Mouse (Mus musculus) cerebellum, adult 11 months (tissue): ENCODE data around the gene Ssbp3.
A peak's percentile ranks its signal among the peaks of the same experiment; 100 is the strongest.

Experiments used
- DNase-seq: peaks from one replicate; pipeline ENCODE4 v3.0.0; 2022

Ssbp3 gene

DNA sequence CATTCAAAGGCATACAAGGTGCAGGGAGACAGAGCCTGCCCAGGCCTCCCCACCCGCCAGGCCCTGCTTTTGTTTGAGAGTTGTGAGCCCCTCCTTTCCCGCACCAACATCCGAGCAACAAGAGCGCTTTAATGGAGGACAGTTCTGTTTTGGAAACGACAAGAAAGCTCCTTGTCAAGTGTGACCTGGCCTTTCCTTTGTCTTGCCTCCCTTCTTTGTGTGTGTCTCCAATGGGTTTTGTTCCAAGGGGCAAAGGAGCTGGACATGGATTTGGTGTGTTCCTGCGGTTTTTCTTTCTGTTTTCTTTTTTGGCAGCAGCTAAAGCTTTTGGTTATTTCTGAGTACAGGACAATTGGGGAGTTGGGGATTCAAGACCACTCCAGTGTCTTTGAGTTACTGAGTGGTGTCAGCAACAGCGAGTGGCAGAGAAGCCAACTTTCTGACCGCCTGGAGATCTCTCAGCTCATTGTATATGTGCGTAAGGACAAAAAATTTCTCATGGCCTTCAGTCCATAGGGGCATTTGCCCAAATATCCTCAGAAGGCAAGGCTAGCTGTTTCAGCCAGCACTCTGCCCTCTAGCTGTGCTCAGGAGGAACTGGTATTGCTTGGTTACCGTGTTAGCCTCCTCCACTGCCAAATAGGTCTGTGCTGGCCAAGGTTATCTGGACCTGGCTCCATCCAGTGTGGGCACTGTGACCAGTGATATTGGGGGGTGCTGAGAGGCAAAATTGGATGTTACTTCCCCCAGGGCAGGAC, 78.9 kb downstream of the Ssbp3 start:
- peak; percentile 49 for DNase-seq

DNA sequence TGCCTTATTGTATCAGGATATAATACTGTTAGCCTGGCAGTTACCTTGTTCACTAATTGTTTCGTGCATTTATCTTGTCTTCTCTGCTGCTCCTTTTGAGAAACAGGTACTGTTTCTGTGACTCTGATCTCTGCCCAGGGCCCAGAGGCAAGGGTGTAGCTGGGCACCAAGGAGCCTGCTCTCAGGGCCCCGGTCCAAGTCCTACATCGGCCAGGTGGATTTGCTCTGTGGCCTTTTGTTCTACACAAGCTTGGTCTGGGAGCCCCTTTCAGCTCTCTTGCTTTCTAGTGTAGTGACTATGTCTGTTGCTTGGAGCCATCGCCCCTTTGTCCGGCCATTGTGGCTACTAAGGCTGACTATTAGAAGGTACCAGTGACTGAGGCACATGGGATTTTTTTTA, 82.6 kb downstream of the Ssbp3 start:
- DNase-seq, result no peak

DNA sequence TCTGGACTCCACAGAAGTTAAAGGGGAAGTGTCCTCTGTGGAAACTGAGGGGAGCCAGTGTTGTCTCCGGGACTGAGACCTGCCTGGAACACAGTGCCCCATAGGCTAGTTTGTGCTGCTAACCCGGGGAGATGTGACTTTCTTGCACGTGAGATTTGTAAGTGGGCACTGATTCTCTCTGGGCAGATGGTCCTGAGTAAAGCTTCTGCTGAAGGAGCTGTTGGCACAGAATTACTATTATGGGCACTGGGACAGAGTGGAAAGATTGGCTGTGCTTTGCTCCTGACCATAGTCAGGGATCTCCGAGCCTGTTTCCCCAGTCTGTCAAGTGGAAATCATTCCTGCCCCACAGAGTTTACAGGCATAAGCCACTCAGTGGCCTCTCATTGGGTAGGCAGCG, 83.8 kb downstream of the Ssbp3 start:
- DNase-seq, result no peak

DNA sequence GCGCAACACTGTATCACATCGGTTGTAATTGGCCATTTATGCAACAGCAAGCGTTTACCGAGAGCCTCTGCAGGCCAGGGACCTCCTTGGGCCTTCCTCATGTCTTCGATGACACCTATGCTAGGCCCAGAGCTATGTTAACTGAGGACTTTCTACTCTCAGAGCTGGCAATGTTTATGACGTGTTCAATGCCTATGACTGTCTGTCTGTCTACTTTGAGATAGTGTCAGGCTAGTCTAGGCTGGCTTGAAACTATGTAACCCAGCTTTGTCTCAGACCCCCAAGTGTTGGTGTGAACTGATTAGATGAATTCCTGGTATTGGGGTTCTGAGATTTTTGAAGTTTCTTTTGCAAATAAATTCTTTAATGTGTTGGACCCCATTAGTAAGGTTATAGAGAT, 84.6 kb downstream of the Ssbp3 start:
- DNase-seq, result no peak

DNA sequence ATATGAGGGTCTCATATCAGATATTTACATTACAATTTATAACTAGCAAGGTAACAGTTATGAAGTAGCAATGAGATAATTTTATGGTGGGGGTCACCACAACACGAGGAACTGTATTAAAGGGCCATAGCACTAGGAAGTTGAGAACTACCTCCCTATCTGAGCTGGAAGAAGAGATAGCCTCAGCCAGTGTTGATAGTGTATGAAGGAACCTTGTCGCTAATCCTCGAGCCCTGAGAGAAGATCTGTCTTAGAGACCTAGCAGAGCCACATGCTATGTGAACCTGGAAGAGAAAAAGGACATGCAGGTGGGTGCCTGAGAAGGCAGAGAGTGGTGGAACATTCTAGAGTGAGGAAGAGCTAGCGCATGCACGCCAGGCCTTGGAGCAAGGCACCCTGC, 85.0 kb downstream of the Ssbp3 start:
- DNase-seq, result no peak

DNA sequence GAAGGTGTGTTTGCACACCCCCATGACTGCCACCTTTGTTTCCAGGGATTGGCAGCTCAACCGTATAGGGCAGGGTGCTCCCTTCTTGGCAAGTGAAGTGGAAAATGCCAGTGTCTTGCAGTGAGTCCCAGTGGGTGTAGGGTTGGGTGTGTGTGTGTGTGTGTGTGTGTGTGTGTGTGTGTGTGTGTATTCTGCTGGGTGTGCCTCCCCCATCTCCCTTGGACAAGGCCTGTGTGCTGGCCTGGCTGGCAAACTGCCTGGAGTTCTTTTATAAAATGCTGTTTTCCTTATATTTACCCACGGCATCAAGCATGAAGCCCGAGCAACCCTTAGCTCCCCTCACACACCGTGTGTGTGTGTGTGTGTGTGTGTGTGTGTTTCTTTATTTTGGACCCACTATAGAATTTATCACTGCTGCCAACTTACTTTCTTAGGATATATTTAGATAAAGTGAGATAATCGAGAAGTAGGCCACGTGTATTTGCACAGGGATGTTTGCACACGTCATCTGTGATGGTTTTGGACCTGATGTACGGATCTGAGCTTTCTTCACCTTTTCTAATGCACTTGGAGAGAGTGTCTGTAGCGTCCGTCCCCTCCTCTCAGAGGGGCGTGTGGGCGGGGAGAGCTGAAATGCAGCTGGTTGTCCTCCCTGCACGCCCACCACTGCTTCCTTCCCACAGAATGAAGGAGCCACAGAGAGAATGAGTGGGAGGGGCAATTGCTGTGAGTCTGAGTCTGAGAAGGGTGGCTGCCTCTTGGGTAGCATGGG, 86.0 kb downstream of the Ssbp3 start:
- no peak for DNase-seq

DNA sequence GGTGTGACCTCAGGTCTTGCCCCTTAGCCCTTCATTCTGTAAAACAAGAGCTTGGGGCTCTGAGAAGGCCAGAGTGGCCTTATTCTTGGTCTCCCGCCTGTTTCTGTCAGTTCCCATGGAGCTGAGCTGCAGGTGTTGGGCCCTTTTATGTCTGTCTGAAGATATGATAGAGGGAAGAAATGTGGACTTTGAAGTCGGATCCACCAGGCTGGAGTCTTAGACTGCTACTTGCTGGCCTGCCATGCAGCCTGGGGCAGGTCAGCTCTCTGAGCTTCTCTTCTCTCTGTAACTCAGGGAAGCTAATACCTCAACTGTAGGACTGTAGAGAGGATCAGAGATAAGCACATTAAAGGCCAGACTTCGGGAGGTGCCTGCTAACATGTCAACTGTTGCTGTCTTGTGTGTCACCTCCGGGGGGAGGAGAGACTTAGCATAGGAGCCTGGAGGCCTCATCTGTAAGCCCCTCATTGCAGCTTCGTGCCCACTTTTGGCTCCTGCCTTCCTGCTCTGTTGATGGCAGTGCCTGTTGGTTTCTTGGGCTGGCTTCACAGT, 90.8 kb downstream of the Ssbp3 start:
- DNase-seq, result no peak

DNA sequence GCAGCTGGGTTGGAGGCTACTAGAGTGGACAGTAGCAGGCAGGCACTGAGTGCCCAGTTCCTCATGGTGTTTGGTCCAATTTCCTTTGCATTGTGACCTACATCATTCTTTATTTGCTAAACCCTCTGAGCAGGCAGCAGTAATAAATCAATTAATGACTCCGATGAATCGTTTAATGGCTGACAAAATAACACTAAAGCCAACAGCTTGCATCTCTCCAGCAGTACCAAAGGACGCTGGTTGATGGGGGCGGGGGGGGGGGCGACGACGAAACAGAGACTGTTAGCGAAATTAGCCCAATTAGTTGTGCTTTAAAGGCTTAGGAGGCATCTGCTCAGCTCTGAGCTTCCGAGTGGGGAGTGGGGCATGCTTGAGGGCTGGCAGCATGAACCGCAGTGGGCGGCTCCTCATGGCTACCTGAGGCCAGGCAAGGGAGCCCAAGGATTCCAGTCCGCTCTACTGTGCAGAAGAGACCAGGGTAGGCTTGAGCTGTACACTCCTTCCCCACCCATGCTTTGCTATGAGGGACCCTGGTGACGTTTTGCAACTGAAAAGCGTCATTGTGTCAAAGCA, 91.5 kb downstream of the Ssbp3 start:
- no peak for DNase-seq

DNA sequence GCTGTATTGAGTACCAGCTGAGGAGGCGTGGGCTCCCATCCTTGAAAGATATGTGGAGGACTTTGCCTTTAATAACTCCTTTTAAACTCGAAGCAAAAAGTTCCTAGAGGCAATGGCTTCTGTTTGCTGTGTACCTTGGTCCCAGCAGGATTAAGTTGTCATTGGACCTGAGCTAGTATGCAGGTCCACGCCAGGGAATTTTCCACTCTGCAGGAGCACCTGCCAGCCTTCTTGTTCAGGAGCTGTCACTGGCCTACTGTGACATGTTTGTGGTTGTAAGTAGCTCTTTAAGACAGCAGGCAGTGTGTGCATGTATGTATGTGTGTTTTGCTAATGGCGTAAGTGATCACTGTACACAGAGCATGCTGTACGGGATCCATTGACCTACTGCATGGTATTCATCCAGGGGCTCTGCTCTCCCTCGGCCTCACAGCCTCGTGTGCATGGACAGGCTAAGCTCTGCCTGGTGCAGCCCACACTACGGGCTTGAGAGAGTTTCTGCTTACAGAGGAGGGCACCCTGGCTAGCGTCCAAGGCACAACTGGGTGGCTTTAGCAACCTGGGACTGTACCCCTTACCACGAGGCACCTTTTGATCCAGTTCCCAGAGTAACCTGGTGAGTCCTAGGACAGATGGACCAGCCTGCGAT, 92.1 kb downstream of the Ssbp3 start:
- peak; percentile 63 for DNase-seq

DNA sequence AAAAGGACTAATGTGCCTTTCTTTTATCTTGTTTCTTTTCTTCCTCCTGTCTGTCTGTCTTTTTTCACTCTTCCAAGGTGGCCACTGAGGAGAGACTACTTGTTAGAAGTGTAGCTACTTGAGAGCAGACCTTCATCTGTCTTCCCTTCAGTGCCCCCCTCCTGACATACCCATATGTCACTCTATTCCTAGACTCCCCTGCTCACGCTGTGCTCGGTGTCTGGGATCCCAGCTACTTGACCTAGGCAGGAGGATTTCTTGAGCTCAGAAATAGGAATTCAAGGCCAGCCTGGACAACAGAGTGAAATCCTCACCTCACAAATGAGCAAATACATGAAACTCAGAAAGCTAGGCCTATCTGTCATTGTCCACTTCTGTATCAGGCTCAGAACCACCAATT, 92.7 kb downstream of the Ssbp3 start:
- DNase-seq, result peak; percentile 52

DNA sequence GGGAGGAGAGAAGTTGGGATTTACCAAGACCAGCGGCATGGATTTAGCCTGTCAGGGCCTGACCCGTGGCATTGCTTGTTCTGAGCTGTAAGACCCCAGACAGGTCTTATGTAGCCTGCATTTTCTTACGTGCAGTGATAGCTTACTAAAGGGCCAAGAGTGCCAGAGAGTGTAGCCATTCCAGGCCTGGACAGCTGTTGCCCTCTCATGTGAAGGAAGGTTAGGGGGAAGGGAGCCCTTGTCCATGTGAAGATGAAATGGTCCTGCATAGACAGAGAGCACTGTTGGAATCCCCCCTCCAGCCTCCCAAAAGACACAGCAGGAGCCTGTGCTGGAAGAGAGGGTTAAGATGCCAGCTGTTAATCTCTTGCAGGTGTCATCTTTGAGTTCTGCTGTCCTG, 93.3 kb downstream of the Ssbp3 start:
- DNase-seq, result no peak

DNA sequence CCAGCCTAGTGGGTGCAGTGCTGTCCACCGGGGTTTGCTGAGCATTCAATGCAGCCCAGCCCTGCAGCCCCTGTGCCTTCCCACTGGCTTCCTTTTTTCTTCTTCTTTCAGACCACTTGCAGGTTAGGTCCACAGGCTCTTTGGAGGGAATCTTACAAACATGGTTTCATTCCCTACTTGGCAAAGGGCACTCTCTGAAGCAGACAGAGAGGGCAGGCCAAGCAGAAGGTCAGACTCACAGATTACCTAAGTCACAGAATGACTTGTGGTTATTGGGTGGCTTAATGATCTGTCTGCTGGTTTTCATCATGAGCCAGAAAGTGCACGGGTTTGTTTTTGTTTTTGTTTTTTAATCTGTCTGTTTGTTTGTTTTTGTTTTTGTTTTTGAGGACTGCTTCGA, 93.8 kb downstream of the Ssbp3 start:
- no peak for DNase-seq

DNA sequence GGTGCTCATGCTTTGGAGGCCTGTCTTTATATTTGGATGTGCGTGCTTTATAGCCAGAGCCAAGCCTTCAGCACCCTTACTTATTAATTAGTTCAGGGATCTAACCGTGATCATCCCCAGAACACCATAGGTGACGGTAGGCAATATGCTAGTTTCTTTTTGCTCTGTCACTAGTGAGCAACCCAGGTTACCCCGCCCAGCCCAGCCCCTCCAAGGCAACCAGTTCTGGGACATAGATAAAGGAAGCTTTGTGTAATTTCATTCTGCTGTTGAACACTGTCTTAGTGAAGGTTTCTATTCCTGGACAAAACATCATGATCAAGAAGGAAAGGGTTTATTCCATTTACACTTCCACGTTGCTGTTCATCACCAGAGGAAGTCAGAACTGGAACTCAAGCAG, 94.7 kb downstream of the Ssbp3 start:
- no peak for DNase-seq

DNA sequence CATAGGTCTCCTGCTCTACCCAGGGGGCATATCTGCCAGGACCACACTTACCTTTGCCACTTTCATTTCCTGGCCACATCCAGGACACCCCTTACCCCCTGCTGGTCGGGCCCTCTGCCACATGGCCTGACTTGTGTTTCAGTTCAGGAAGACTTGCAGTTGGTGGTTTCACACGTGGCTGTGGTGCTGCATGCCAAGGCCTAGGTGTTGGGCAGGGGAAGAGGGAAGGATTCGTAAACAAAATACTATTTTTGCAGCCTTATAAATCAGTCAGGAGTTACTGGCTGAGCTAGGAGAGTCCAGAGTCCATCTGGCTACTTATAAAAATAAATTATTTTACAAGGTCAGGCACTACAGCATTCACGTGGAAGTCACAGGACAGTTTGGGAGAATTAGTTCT, 95.7 kb downstream of the Ssbp3 start:
- DNase-seq, result peak; percentile 54

DNA sequence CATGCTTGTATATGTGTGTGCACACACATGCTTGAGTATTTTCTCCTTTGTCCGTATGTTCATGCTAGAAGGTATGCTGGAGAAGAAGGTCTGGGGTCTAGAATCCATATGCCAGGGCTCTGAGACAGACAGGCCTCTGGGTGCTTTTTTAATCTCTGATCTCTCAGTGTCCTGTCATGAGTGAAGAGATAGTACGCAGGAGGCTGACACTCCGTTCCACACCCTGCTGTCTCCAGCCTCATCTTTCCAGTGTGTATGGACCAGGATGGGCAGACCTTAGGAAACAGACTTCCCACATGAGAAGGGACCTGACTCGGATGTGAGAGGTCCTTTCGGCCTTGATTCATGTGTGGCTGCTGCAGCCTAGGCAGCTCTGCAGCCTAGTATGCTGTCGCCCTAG, 96.3 kb downstream of the Ssbp3 start:
- DNase-seq, result no peak

DNA sequence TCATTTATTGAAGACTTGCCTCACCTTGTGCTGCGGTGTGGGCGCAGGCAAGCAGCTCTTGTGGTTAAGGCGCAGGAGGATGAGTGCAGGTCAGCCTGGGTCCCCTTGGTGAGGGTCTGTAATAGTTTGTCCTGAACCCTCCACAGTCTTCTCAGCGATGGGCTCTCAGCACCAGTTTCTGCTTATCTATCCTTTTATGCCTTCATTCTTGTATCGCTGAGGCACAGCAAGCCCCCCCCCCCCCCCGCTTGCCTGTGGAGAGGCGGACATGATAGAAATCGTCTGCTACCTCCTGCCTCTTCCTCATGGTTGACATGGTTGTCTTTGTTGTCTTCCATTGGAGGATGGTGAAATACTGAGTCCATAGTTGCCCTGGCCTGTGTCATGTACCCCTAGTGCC, 96.9 kb downstream of the Ssbp3 start:
- DNase-seq, result no peak

DNA sequence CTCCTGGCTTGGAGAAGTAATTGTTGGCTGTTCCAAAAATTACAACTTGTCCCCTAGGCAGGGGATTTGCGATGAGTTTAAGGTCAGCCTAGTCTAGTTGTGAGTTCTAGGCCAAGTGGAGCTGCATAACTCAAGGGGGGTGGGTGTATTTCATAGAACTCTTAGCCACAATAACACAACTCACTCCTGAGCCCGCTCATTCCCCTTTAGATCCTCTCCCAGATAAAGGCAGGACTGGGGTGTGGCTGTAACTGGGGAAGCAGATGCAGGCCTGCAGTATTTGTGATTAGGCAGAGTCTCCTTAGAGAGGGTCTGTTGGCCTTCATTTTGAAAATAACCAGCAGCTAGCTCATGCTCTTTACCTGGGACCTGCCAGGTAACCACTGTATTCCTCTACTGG, 97.7 kb downstream of the Ssbp3 start:
- no peak for DNase-seq

DNA sequence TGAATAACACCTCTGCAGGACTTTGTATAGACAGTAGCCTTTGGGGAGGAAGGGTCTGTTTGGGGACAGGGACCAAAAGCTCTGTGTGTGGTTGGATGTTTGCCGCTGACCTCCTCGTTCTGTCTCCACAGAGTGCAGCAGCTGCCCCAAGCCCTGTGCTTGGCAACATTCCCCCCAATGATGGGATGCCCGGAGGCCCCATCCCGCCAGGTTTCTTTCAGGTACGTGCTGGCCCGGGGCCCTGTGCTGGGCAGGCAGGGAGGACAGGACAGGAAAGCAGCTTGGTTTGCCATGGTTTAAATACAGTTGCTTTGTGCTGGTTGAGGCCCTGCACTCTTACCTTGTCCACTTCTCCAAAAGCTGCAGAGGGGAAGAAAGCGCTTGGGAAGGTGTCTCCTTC, 99.0 kb downstream of the Ssbp3 start:
- peak; percentile 62 for DNase-seq

DNA sequence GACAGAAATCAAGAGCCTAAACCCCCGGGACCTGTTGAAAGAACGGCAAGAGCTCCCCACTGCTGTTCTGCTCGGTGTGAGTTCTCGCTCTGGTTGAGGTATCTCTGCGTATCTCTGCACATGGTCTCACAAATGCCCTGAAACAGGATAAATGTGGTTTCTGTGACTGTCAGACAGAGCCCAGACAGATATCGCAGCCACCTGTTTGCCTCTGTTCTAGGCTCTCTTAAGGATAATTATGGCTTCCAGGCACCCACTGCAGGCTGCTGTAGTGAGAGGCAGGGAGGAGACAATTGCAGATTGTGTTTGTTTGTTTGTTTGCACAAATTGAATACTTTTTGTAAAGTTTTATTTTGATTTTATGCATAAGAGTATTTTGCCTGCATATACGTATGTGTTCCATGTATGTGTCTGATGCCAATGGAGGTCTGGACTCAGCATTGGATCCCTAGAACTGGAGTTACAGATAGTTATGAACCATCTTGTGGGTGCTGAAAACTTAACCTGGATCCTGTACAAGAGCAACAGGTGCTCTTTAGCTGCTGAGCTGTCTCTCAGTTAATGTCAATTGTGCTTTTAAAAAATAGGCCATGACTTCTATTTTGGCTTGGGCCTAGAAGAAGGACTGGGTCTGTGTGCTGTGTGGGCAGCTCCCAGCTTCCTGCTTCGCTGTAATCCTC, 101.0 kb downstream of the Ssbp3 start:
- DNase-seq, result no peak

DNA sequence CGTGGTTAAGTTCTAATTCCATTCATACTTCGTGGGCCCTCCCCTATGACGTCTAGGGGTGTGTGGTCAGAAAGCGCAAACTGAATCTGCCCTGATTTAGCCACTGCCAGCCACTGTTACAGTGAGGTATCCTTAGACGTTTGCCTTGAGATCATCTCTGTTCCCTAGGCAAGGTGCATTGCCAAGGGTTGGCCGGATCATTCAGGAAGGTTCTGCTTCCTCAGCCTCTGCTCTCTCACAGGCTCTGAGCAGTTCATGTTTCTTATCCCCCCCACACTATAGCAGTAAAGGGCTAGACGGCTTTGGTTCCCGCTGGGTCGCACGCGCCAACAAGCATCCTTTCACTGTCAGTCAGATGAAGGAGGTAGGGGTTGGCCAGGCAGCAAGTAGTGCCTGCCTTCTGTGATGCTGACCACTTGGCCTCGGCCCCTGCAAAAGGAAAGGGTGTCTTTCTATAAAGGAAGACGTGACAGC, 101.5 kb downstream of the Ssbp3 start:
- no peak for DNase-seq

DNA sequence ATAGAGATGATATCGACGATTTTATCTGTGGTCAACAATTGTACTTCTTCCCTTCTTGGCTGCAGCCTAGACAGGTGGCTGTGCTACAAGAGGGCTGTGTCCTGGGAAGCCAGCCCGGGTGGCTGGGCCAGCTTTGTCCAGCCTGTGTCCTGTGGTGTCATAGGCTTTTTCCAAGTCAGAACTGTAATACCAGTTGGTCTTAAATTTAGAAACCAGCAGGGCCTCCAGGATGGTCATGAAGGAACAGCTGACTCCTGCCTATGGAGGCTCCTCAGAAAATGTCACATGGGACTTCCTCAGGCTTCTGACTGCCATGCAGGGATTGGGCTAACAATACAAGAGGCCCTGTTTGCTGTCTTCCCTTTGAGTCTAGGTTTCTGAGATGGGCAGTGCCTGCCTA, 102.1 kb downstream of the Ssbp3 start:
- peak; percentile 80 for DNase-seq

DNA sequence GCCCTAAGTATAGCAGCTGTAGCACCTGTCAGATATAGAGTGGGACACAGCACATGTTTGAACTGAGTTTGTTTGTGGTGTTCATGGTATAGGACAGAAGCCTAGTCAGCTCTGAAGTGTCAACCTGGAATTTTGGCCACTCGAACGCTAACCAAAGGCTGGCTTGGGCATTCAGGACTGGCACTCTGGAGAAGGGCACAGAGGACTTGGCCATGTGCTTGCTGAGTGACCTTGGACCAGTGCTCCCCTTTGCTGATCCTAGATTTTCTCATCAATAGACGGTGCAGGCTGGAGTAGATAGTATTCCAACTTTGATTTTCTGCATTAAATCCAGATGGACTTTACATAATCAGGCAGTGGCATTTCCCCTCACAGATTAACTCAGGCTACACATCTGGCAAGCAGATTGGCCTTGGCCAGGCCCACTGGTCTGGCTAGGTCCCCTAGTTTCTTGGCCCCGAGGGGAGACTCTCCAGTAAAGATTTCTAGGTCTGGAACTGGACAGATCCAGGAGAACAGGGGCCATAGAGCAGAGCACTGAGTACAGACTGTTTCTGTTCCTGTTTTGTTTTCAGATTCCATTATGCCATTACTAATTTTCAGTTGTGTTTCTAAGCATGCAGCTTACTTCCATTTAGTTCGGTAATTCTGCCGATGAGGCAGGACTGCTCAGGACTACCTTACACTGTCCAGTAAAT, 102.8 kb downstream of the Ssbp3 start:
- no peak for DNase-seq
